Mouse (Mus musculus): ENCODE measurements around the gene Ube3b. TPM values are rescaled to one million over a fixed set of nuclear protein-coding genes. Genes with fewer than 3 reads are reported as not detected.

Ube3b gene
- total RNA-seq, 1 experiment from 2014 or later = 22.0 TPM

GRCm38 (mm10) chr5:114413067-114413735 is 32.8 kb downstream of the Ube3b start:
- no peak for ATAC-seq (replicated peaks; ENCODE audit: insufficient number of reproducible peaks, low FRiP score, low TSS enrichment, poor library complexity, severe bottlenecking)

GRCm38 (mm10) chr5:114415606-114416005 is 35.2 kb downstream of the Ube3b start:
- no peak for ATAC-seq (replicated peaks; ENCODE audit: insufficient number of reproducible peaks, low FRiP score, low TSS enrichment, poor library complexity, severe bottlenecking)

- no peak for ATAC-seq (replicated peaks; ENCODE audit: insufficient number of reproducible peaks, low FRiP score, low TSS enrichment, poor library complexity, severe bottlenecking)
Observed at GRCm38 (mm10) chr5:114416855-114417254, 36.4 kb downstream of the Ube3b start.

GRCm38 (mm10) chr5:114418541-114418940 is 38.1 kb downstream of the Ube3b start:
- no peak for ATAC-seq (replicated peaks; ENCODE audit: insufficient number of reproducible peaks, low FRiP score, low TSS enrichment, poor library complexity, severe bottlenecking)

- no peak for ATAC-seq (replicated peaks; ENCODE audit: insufficient number of reproducible peaks, low FRiP score, low TSS enrichment, poor library complexity, severe bottlenecking)
Observed at GRCm38 (mm10) chr5:114421561-114422298, 41.3 kb downstream of the Ube3b start.

- no peak for ATAC-seq (replicated peaks; ENCODE audit: insufficient number of reproducible peaks, low FRiP score, low TSS enrichment, poor library complexity, severe bottlenecking)
Observed at GRCm38 (mm10) chr5:114422591-114422990, 42.2 kb downstream of the Ube3b start.

- ATAC-seq (replicated peaks; ENCODE audit: insufficient number of reproducible peaks, low FRiP score, low TSS enrichment, poor library complexity, severe bottlenecking) = no peak
Observed at GRCm38 (mm10) chr5:114423961-114424360, 43.6 kb downstream of the Ube3b start.

- ATAC-seq (replicated peaks; ENCODE audit: insufficient number of reproducible peaks, low FRiP score, low TSS enrichment, poor library complexity, severe bottlenecking) = no peak
Observed at GRCm38 (mm10) chr5:114426732-114427131, 46.3 kb downstream of the Ube3b start.

- no peak for ATAC-seq (replicated peaks; ENCODE audit: insufficient number of reproducible peaks, low FRiP score, low TSS enrichment, poor library complexity, severe bottlenecking)
Observed at GRCm38 (mm10) chr5:114428621-114429020, 48.2 kb downstream of the Ube3b start.

- ATAC-seq (replicated peaks; ENCODE audit: insufficient number of reproducible peaks, low FRiP score, low TSS enrichment, poor library complexity, severe bottlenecking) = no peak
Observed at GRCm38 (mm10) chr5:114429781-114430180, 49.4 kb downstream of the Ube3b start.

- no peak for ATAC-seq (replicated peaks; ENCODE audit: insufficient number of reproducible peaks, low FRiP score, low TSS enrichment, poor library complexity, severe bottlenecking)
Observed at GRCm38 (mm10) chr5:114434359-114434758, 54.0 kb downstream of the Ube3b start.

- no peak for ATAC-seq (replicated peaks; ENCODE audit: insufficient number of reproducible peaks, low FRiP score, low TSS enrichment, poor library complexity, severe bottlenecking)
Observed at GRCm38 (mm10) chr5:114435588-114435987, 55.2 kb downstream of the Ube3b start.

- peak; percentile 96 for ATAC-seq (replicated peaks; ENCODE audit: insufficient number of reproducible peaks, low FRiP score, low TSS enrichment, poor library complexity, severe bottlenecking)
Observed at GRCm38 (mm10) chr5:114443566-114444367, 63.4 kb downstream of the Ube3b start, which contains the start of the genes Mmab and Mvk. Gene Mmab, minus strand, starts transcription at chr5:114444060. Gene Mvk, plus strand, starts transcription at chr5:114444269.

GRCm38 (mm10) chr5:114444368-114444692 is 63.9 kb downstream of the Ube3b start:
- ATAC-seq (replicated peaks; ENCODE audit: insufficient number of reproducible peaks, low FRiP score, low TSS enrichment, poor library complexity, severe bottlenecking) = no peak

- no peak for ATAC-seq (replicated peaks; ENCODE audit: insufficient number of reproducible peaks, low FRiP score, low TSS enrichment, poor library complexity, severe bottlenecking)
Observed at GRCm38 (mm10) chr5:114449011-114449410, 68.6 kb downstream of the Ube3b start.

GRCm38 (mm10) chr5:114456287-114456686 is 75.9 kb downstream of the Ube3b start:
- no peak for ATAC-seq (replicated peaks; ENCODE audit: insufficient number of reproducible peaks, low FRiP score, low TSS enrichment, poor library complexity, severe bottlenecking)

- ATAC-seq (replicated peaks; ENCODE audit: insufficient number of reproducible peaks, low FRiP score, low TSS enrichment, poor library complexity, severe bottlenecking) = no peak
Observed at GRCm38 (mm10) chr5:114456995-114457605, 76.7 kb downstream of the Ube3b start.

- peak; percentile 56 for ATAC-seq (replicated peaks; ENCODE audit: insufficient number of reproducible peaks, low FRiP score, low TSS enrichment, poor library complexity, severe bottlenecking)
Observed at GRCm38 (mm10) chr5:114461238-114461637, 80.8 kb downstream of the Ube3b start.

Measured in monocyte, adult 5-6 weeks (primary cell).